Mouse (Mus musculus) adrenal gland, adult 8-10 months (tissue): ENCODE measurements around the gene Cwc22. TPM values are rescaled to one million over a fixed set of nuclear protein-coding genes. Genes with fewer than 3 reads are reported as not detected.

Experiments
- DNase-seq: peaks from one replicate; pipeline ENCODE4 v3.0.0; 2022
- total RNA-seq, 4 experiments: library from RNA; stranded (reverse); gene quantifications; 2 replicates each; pipeline ENCODE4 v1.2.4; 2022

Cwc22 gene
- total RNA-seq, 4 experiments from 2014 or later: 27.6 to 36.8 (median 31.6) TPM

- DNase-seq: no peak
Measured at GRCm38 (mm10) chr2:77962450-77963193, 16.4 kb upstream of the Cwc22 start.

GRCm38 (mm10) chr2:77961256-77961655 lies 15.1 kb upstream of the Cwc22 start:
- no peak for DNase-seq

- no peak for DNase-seq
Measured at GRCm38 (mm10) chr2:77960711-77961110, 14.5 kb upstream of the Cwc22 start.

- DNase-seq: no peak
Measured at GRCm38 (mm10) chr2:77959341-77959740, 13.2 kb upstream of the Cwc22 start.

- DNase-seq: no peak
Measured at GRCm38 (mm10) chr2:77951415-77951913, 5.3 kb upstream of the Cwc22 start.

DNA sequence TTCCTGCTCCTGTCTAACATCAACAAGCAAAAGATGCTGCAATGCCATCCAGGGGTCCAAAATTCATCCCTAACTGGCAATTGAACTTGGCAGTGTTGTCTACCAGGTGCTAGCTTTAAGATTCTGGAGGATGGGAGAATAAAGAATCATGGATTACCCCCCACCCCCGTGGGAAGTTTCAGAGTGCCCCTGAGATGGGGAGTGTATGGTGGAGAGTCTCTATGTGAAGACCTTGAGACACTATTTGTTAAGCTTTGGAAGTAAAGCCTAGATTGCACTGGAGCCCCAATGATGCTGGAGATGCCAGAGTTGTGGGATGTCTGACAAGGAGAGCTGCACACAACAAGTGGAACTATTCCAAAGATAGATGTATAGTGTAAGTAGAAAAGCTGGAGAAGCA lies 3.9 kb upstream of the Cwc22 start:
- no peak for DNase-seq

DNA sequence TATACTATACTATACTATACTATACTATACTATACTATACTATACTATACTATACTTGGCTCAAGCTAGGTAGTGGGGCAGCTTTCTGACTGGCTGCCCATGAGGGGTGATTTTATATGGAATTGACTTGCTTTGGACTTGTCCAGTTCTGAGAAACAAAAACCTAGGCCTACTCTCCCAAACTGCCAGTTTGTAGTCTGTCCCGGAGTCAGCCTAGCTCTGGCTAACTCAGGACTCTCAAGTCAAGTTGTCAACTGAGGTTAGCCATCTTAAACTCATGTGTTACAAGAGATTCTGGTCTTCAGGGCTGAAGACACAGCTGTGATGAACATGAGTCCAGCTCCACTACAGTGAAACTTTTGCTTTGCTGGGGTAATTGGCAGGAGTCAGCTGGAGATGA lies 3.3 kb upstream of the Cwc22 start:
- DNase-seq: no peak

DNA sequence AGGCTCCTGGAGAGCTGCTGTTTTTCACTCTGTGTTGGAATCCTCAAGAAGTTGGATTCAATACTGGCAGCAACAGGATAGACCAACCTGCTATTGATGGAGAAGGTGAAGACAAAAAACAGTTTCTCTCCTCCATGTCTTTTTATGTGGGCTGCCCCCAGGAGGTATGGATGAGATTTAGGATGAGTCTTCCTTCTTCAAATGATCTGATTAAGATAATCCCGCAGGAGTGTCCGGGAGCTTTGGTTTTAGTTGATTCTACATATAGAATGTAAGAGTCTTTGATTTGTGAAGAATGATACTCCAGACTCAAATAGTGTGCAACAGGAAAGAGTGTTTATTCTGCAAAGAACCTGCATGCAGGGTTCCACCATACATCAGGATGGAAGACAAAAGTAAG lies 2.7 kb upstream of the Cwc22 start:
- DNase-seq: no peak

GRCm38 (mm10) chr2:77948126-77948525 lies 2.0 kb upstream of the Cwc22 start:
- no peak for DNase-seq

DNA sequence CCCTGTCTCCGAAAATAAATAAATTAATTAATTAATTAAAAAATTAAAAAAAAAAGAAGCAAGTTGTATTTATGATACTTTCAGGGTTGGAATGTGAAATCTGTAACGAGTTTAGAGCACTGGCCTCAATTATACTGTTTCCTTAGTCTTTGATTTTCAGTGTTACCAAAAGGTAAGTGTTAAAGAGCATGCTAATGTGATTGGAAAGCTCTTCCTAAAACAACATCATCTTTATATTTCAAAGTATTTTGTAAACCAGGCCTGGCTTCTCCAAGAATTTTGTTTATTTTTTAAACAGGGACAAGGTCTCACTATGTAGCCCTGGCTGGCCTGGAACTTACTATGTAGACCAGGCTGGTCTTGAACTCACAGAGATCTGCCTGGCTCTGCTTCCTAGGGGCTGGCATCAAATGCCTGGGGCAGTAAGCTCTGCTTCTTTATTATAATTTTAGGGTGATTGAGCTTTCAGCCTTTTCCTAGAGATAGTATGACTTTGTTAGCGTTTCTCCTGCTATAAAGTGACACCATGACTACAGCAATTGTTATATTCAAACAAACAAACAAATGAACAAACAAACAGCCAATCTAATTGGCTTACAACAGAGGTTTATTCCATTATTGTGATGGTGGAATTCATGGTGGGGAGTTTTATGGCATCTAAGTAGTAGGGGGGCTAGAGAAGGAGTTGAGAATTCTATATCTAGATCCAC lies 1.1 kb upstream of the Cwc22 start:
- no peak for DNase-seq

DNA sequence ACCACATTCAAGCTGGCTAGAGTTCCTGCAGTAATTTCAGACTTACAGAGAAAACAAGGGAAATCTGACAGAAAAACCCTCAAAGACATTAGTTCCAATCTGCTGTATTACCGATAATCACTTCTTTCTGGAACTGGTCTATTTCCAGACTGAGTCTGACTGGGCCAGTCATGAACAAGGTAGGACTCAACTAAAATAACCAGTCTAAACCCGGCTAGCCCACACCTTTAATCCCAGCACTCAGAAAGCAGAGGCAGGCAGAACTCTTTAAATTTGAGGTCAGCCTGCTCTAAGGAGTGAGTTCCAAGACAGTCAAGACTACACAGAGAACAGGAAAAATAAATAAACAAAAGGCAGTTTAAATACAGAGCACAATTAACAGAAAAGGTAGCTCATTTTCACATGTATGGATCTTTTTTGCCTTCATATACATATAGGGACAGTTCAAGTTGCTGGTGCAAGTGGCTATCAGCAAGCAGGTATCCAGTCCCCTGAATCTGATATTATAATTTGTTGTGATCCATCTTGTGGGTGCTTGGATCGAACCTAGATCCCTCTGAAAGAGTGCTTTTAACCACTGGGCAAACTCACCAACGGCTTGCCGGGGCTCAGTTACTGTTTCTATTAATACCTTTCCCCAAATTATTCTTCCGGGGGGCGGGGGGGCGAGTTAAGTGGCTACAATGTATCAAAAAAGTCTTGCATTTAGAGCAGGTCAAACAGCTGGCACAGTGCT lies 1.1 kb downstream of the Cwc22 start:
- DNase-seq: no peak

GRCm38 (mm10) chr2:77944281-77944680 lies 1.9 kb downstream of the Cwc22 start:
- DNase-seq: no peak

DNA sequence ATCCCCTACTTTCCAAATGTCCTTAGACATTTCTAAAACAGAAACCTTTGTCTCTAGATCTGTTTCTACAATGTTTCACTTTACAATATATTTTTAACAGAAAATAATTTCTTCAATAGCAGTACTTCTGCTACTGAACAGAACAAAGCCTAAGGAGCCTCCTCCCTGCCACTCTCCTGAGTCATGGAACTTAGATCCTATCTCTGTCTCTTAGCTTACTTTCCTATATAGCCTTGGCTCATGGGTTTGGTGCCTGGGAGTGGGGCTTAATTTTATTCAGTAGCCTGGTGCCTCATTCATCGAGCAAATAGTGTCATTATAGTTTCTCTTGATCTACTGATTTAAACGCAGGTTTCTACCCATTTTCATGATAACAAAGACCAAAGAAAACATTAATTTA lies 4.2 kb downstream of the Cwc22 start:
- no peak for DNase-seq

DNA sequence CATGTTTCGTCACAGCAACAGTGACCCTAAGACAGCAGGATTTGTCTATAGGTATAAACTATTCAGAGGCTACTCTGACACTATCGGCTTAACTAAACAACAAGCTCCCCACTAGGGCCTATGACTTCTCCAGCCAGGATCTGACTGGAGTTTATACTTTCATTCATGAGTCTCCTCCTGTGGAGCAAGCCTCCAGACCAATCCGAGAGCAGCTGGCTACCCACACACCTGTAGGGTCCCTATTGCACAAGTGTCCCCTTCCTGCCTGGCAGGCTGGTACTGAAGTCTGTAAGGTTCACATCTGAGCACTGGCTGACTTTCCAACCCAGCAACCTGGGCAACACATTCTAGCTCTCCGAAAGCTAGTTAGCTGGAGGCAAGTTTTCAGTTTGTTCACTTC lies 7.9 kb downstream of the Cwc22 start:
- DNase-seq: no peak

DNA sequence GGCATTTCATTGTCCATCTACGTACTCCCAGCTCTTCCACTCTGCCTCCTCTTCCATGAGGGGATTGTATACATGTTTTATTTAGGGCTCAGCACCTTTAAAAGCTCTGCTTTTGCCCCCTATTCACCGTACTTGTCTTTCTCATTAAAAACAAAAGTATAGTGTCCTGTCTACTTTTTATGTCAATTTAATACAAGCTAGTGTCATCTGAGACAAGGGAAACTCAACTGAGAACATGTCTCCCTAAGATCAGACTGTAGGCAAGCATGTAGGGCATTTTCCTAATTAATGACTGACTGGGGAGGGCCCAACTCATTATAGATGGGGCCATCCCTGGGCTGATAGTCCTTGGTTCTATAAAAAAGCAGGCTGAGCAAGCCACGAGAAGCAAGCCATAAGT lies 8.4 kb downstream of the Cwc22 start:
- no peak for DNase-seq

GRCm38 (mm10) chr2:77934138-77934537 lies 12.0 kb downstream of the Cwc22 start:
- DNase-seq: no peak

DNA sequence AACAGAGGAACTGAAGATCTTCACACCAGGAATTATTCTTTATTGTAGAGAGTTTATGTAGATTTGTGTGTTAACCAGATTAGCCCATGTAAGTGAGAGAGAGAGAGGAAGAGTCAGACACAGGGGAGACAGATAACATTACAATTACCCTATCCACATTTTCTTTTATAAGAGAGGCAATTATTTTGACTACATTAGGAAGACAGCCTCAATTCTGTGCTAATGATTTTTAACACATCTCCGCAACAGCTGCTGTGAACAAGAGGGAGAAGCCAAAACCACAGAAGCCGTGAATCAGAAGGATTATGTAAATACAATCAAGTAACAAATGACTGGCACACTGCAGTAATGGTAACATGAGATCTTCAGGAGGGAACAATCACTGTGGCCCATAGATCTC lies 12.5 kb downstream of the Cwc22 start:
- DNase-seq: no peak

DNA sequence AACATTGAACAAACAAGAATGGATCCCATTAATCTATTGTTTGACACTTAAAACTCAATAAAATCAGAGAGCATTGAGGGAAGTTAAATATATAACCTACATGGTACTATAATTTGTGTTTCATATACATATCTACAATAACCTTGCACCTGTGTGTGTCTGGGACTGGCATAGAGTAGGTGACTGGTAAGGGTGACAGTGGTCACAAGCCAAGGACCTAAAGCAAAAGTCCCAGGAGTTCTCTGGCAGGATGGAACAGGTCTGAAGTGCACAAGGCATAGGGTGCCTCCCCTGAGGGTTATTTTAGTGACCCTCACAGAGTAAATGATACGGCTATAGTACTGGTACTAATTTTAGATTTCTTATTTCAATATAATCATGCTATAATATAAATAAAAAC lies 14.2 kb downstream of the Cwc22 start:
- DNase-seq: no peak

GRCm38 (mm10) chr2:77928352-77928751 lies 17.8 kb downstream of the Cwc22 start:
- DNase-seq: no peak

GRCm38 (mm10) chr2:77926468-77926867 lies 19.7 kb downstream of the Cwc22 start:
- DNase-seq: no peak

DNA sequence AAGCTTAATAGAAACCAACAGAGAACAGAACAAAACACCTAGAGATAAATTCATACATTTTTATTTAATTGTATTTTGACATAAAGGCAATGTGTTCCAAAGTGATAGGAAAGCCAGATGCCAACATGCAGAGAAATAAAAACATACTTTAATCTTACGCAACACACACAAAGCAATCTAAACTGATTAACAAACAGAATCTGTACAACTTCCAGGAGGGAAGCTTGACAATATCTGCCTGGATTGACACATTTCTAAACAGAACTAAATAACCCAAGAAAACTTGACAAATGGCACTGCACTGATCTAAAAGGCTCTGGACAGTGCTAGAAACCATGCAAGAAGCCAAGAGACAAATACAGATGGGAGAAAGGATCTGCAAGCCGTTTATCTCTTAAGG lies 20.2 kb downstream of the Cwc22 start:
- DNase-seq: no peak

DNA sequence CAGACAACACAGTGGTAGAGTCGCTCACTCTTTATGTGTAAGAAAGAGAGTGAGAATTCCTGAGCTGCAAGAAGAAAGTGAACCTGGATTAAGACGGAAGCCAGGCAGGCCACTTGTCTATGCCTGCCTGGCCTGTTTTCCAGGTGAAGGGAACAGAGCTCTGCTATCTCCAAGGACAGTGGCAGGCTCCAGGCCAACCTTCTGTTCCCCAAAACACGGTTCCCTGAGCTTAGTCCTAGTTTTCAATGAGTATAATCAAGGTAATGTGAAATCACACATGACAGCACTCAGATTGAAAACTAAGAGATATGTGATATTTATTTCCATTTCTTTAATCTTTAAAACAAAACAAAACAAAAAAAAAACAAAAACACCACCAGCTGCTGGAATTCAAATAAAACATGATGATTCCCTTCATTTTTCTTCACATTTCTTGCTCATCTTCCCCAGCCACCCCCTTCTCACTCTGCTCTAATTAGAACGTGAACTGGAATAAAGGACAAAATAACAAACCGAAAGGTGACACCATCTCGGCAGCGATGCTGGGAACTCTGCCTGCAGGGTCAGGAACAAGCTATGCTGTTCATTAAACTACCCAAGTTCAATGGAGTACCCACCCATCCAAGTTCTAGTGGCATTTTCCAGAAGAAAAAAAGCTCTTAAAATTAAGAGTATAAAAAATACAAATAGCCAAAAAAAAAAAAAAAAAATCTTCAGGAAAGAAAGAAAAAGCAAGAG lies 20.8 kb downstream of the Cwc22 start:
- DNase-seq: no peak

DNA sequence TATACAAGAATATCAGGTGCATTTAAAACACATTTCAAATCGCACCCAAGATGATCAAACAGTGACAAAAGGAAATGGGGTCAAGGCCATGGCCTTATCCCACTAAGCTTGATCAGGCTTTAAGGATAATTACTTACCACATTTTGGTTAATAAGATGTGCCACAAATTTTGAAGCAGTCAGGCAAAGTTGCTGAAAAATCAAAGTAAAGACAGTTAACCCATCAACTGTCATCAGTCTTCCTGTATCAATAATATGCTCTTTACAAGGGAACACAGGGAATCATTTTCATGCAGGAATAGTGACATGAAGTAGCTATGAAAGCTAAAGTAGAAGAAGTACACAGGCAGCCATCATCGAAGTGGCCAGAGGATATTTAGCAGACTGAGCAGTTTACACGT lies 22.2 kb downstream of the Cwc22 start:
- DNase-seq: no peak
